Mouse (Mus musculus) thymus, adult 2 months (tissue): ENCODE data around the gene Sec31a.

Experiments
- CTCF ChIP-seq: fragments of 200-500 bp; IDR thresholded peaks from 2 replicates; pipeline ENCODE4 v1.5.1; 2012; ENCODE audit warnings: mild to moderate bottlenecking, control low read depth, low read length, moderate library complexity, borderline replicate concordance; ENCODE audit not compliant: control insufficient read depth, poor library complexity, insufficient read depth; ENCODE audit errors: extremely low read depth
- POLR2A ChIP-seq: fragments of 200-500 bp; IDR thresholded peaks from 2 replicates; pipeline ENCODE4 v1.6.1; 2012; ENCODE audit warnings: mild to moderate bottlenecking, low read length, control low read depth, moderate library complexity; ENCODE audit not compliant: control insufficient read depth, poor library complexity, insufficient read depth; ENCODE audit errors: extremely low read depth

DNA sequence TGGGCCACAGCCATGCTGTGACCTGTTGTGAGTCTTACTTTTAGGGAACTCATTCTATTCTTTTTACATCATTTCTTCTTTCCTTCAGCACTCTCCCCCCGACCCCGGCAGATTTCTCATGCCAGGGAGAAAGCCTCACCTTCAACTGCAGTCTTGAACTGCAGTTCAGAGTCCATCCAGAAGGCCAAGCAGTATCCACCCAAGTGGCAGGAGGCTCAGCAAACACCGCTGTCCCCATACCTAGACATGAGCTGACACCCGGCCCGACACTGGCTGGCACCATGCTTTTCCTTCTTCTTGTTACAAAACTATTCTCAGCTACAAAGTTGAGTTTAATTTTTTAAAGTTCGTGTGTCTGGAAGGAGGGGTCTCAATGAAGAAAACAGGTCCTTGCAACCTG lies 55.7 kb downstream of the Sec31a start:
- TF ChIP-seq POLR2A (no peak), CTCF (no peak)
